Mouse (Mus musculus) liver, embryonic 15.5 days (tissue): ENCODE results near the gene Acads. TPM values are rescaled to one million over a fixed set of nuclear protein-coding genes. Genes with fewer than 3 reads are reported as not detected.

Experiments
- ATAC-seq: fragments of 200-750 bp; cut with Nextera tagmentation; 2 replicates; pipeline ENCODE4 v1.8.0; 2017; ENCODE audit warnings: moderate number of reproducible peaks, mild to moderate bottlenecking, moderate library complexity; ENCODE audit not compliant: insufficient read depth
- H3K27ac ChIP-seq: fragments of 300-500 bp; sonication (generic); replicated peaks from 2 replicates; pipeline ENCODE4 v1.5.1; 2015; ENCODE audit warnings: mild to moderate bottlenecking, inconsistent platforms
- H3K27me3 ChIP-seq: fragments of 300-500 bp; sonication (generic); 2 replicates; pipeline ENCODE4 v1.6.1; 2015; ENCODE audit warnings: mild to moderate bottlenecking, inconsistent platforms
- H3K36me3 ChIP-seq: fragments of 300-500 bp; sonication (generic); replicated peaks from 2 replicates; pipeline ENCODE4 v1.6.1; 2015; ENCODE audit warnings: moderate library complexity, mild to moderate bottlenecking, inconsistent platforms
- H3K4me1 ChIP-seq: fragments of 300-500 bp; sonication (generic); replicated peaks from 2 replicates; pipeline ENCODE4 v1.6.1; 2015; ENCODE audit warnings: inconsistent platforms
- H3K4me2 ChIP-seq: fragments of 300-500 bp; sonication (generic); 2 replicates; pipeline ENCODE4 v1.6.1; 2015; ENCODE audit warnings: moderate library complexity, mild to moderate bottlenecking, inconsistent platforms
- H3K4me3 ChIP-seq: fragments of 300-500 bp; sonication (generic); replicated peaks from 2 replicates; pipeline ENCODE4 v1.5.1; 2015; ENCODE audit warnings: mild to moderate bottlenecking, inconsistent platforms
- H3K9ac ChIP-seq: fragments of 300-500 bp; sonication (generic); 2 replicates; pipeline ENCODE4 v1.6.1; 2015; ENCODE audit warnings: moderate library complexity, mild to moderate bottlenecking, inconsistent platforms
- H3K9me3 ChIP-seq: fragments of 300-500 bp; sonication (generic); replicated peaks from 2 replicates; pipeline ENCODE4 v1.6.1; 2016; ENCODE audit warnings: inconsistent platforms
- WGBS: fragments of 180-500 bp; shearing (Covaris S2); methylation state at CpG from one replicate; pipeline ENCODE4 v1.1.7; 2015; ENCODE audit warnings: mixed read lengths; ENCODE audit not compliant: insufficient replicate concordance; 5-methylcytosine and 5-hydroxymethylcytosine counted together
- polyA plus RNA-seq: library from polyadenylated mRNA; unstranded; fragments of >200 nt; fragmentation: Nextera tagmentation; extraction: Ambion mirVana; gene quantifications from 2 replicates; pipeline ENCODE4 v1.2.1, GENCODE M21; 2015

Gene Acads
- polyA plus RNA-seq, 1 experiment from 2014 or later: 49.8 TPM

GRCm38 (mm10) chr5:115148378-115148777 lies 29.2 kb upstream of the Acads start:
- Histone ChIP-seq H3K27ac (no peak overlapping the region), H3K4me3 (no peak overlapping the region), H3K9ac (no peak overlapping the region), H3K36me3 (peaks cover 69% of the 10 kb centered on the region), H3K27me3 (no peaks in the 10 kb centered on the region), H3K4me2 (no peak overlapping the region), H3K9me3 (no peaks in the 10 kb centered on the region), H3K4me1 (peaks cover 27% of the 10 kb centered on the region)
- no peak; the same call in 1 of the 2 replicates for ATAC-seq
- 82% methylated on average over 8 of the region's 8 CpGs for WGBS

GRCm38 (mm10) chr5:115147388-115147787 lies 28.2 kb upstream of the Acads start:
- H3K27ac ChIP-seq: no peak overlapping the region
- no peak for ATAC-seq
- H3K27me3 ChIP-seq: no peaks in the 10 kb centered on the region
- 71% methylated on average over 3 of the region's 3 CpGs for WGBS
- H3K4me1 ChIP-seq: peaks cover 17% of the 10 kb centered on the region
- H3K36me3 ChIP-seq: peaks cover 69% of the 10 kb centered on the region
- H3K9me3 ChIP-seq: no peaks in the 10 kb centered on the region
- H3K4me2 ChIP-seq: no peak overlapping the region
- no peak overlapping the region for H3K9ac ChIP-seq
- no peak overlapping the region for H3K4me3 ChIP-seq

- Histone ChIP-seq H3K4me3 (no peak overlapping the region), H3K4me2 (no peak overlapping the region), H3K4me1 (peaks cover 13% of the 10 kb centered on the region; the same call in 1 of the 2 replicates), H3K27me3 (no peaks in the 10 kb centered on the region), H3K27ac (no peak overlapping the region), H3K9ac (no peak overlapping the region), H3K36me3 (peaks cover 69% of the 10 kb centered on the region), H3K9me3 (no peaks in the 10 kb centered on the region)
- ATAC-seq: no peak
Measured at GRCm38 (mm10) chr5:115146747-115147130, 27.6 kb upstream of the Acads start.

- Histone ChIP-seq H3K4me2 (no peak overlapping the region), H3K27ac (no peak overlapping the region), H3K27me3 (no peaks in the 10 kb centered on the region), H3K9me3 (no peaks in the 10 kb centered on the region), H3K9ac (no peak overlapping the region), H3K4me1 (peaks cover 9% of the 10 kb centered on the region; the same call in 1 of the 2 replicates), H3K36me3 (peaks cover 69% of the 10 kb centered on the region), H3K4me3 (no peak overlapping the region)
- ATAC-seq: no peak
- 65% methylated on average over 6 of the region's 6 CpGs for WGBS
Measured at GRCm38 (mm10) chr5:115145976-115146746, 27.0 kb upstream of the Acads start.

- Histone ChIP-seq H3K9ac (no peak overlapping the region), H3K4me3 (no peak overlapping the region), H3K27ac (no peak overlapping the region), H3K36me3 (peaks cover 61% of the 10 kb centered on the region), H3K9me3 (no peaks in the 10 kb centered on the region), H3K4me2 (no peak overlapping the region), H3K4me1 (peaks cover 5% of the 10 kb centered on the region; the same call in 1 of the 2 replicates), H3K27me3 (no peaks in the 10 kb centered on the region)
- WGBS: 73% methylated on average over 11 of the region's 11 CpGs
- ATAC-seq: no peak
Measured at GRCm38 (mm10) chr5:115145253-115145968, 26.3 kb upstream of the Acads start.

- Histone ChIP-seq H3K9ac (no peak overlapping the region), H3K4me1 (no peaks in the 10 kb centered on the region), H3K36me3 (peaks cover 52% of the 10 kb centered on the region), H3K9me3 (no peaks in the 10 kb centered on the region), H3K4me3 (no peak overlapping the region), H3K27ac (no peak overlapping the region), H3K27me3 (no peaks in the 10 kb centered on the region), H3K4me2 (no peak overlapping the region)
- WGBS: 72% methylated on average over 6 of the region's 6 CpGs
- no peak for ATAC-seq
Measured at GRCm38 (mm10) chr5:115144471-115144870, 25.3 kb upstream of the Acads start.

- Histone ChIP-seq H3K9ac (no peak overlapping the region), H3K9me3 (no peaks in the 10 kb centered on the region), H3K27me3 (no peaks in the 10 kb centered on the region), H3K4me2 (no peak overlapping the region), H3K4me3 (no peak overlapping the region), H3K27ac (no peak overlapping the region), H3K4me1 (no peaks in the 10 kb centered on the region), H3K36me3 (peaks cover 45% of the 10 kb centered on the region)
- 65% methylated on average over 10 of the region's 10 CpGs for WGBS
- no peak for ATAC-seq
Measured at GRCm38 (mm10) chr5:115143552-115143951, 24.4 kb upstream of the Acads start.

GRCm38 (mm10) chr5:115142166-115142697 lies 23.1 kb upstream of the Acads start:
- Histone ChIP-seq H3K9me3 (no peaks in the 10 kb centered on the region), H3K4me3 (no peak overlapping the region), H3K4me1 (no peaks in the 10 kb centered on the region), H3K4me2 (no peak overlapping the region), H3K27ac (no peak overlapping the region), H3K36me3 (peaks cover 31% of the 10 kb centered on the region), H3K9ac (no peak overlapping the region), H3K27me3 (peaks cover 7% of the 10 kb centered on the region; the same call in 1 of the 2 replicates)
- WGBS: 64% methylated on average over 9 of the region's 9 CpGs
- ATAC-seq: no peak

GRCm38 (mm10) chr5:115140726-115141125 lies 21.6 kb upstream of the Acads start:
- 0 out of 2 replicates have a peak, but pooled peaks cover 16% of the 10 kb centered on the region for H3K36me3 ChIP-seq
- H3K27me3 ChIP-seq: peaks cover 22% of the 10 kb centered on the region
- no peak overlapping the region for H3K27ac ChIP-seq
- no peak overlapping the region for H3K9ac ChIP-seq
- WGBS: 41% methylated on average over 3 of the region's 3 CpGs
- H3K4me3 ChIP-seq: no peak overlapping the region
- H3K9me3 ChIP-seq: no peaks in the 10 kb centered on the region
- no peak for ATAC-seq
- no peaks in the 10 kb centered on the region for H3K4me1 ChIP-seq
- no peak overlapping the region for H3K4me2 ChIP-seq

GRCm38 (mm10) chr5:115139124-115139523 lies 20.0 kb upstream of the Acads start:
- no peak overlapping the region for H3K4me3 ChIP-seq
- ATAC-seq: no peak
- 0 out of 2 replicates have a peak, but pooled peaks cover 2% of the 10 kb centered on the region for H3K36me3 ChIP-seq
- no peaks in the 10 kb centered on the region for H3K9me3 ChIP-seq
- H3K4me2 ChIP-seq: no peak overlapping the region
- no peak overlapping the region for H3K27ac ChIP-seq
- H3K27me3 ChIP-seq: peaks cover 22% of the 10 kb centered on the region
- whole genome bisulfite sequencing: 49% methylated on average over 4 of the region's 4 CpGs
- H3K9ac ChIP-seq: no peak overlapping the region
- peaks cover 8% of the 10 kb centered on the region for H3K4me1 ChIP-seq
